15 mouse cellular contexts compared by ENCODE assay signal in genomic region chr1:88838661-88839274, GRCm38 (mm10).
DNase-seq lines count a peak whose midpoint lies in the region; ATAC-seq and TF ChIP-seq lines count a peak whose summit lies in the region.
"Had no signal": no experiment of that assay in that cellular context is flagged by ENCODE, and none has a peak within 500 bp of the region (broad histone marks: within the 10 kb centered on the region; RNA-seq: fewer than 3 reads in every experiment).

No protein-coding gene starts in this region.

- no peak overlapping the region for H3K4me2 ChIP-seq in forebrain, embryonic 13.5 days
- H3K4me2 ChIP-seq in neural tube, embryonic 14.5 days (ENCODE audit: low read depth, low read length): no peak overlapping the region
- H3K4me2 ChIP-seq: limb, embryonic 15.5 days; lung, embryonic 15.5 days had no signal

- WGBS in forebrain, embryonic 13.5 days: 13% methylated on average over 11 of the region's 11 CpGs
- 29% methylated on average over 11 of the region's 11 CpGs for WGBS in midbrain, embryonic 10.5 days
- WGBS in neural tube, embryonic 14.5 days: 16% methylated on average over 11 of the region's 11 CpGs

- intact Hi-C loops in left cerebral cortex, postnatal 4 days (cut with DNase I): no loop called here
- intact Hi-C loops in left cerebral cortex, adult 2 months (cut with DNase I): no loop called here
- intact Hi-C loops in gastrocnemius, postnatal 14 days (cut with DNase I; ENCODE audit: low total_unique reads): no loop called here

- no peak overlapping the region for H3K27ac ChIP-seq in left cerebral cortex, adult 2 months
- H3K27ac ChIP-seq in forebrain, embryonic 13.5 days: peak overlapping the region; percentile 76
- peak overlapping the region; percentile 90 for H3K27ac ChIP-seq in midbrain, embryonic 10.5 days (replicated peaks)
- no peak overlapping the region for H3K27ac ChIP-seq in neural tube, embryonic 14.5 days (ENCODE audit: low read depth, low read length)
- H3K27ac ChIP-seq: limb, embryonic 15.5 days; lung, embryonic 15.5 days had no signal

- no peak for TF ChIP-seq CTCF in left cerebral cortex, adult 2 months (IDR thresholded peaks at IDR 0.05)

- H3K36me3 ChIP-seq in forebrain, embryonic 13.5 days (ENCODE audit: poor library complexity, severe bottlenecking): no peaks in the 10 kb centered on the region
- H3K36me3 ChIP-seq in midbrain, embryonic 10.5 days: no peaks in the 10 kb centered on the region
- no peaks in the 10 kb centered on the region for H3K36me3 ChIP-seq in neural tube, embryonic 14.5 days (ENCODE audit: control insufficient read depth, insufficient read depth, low read length)
- H3K36me3 ChIP-seq: limb, embryonic 15.5 days; lung, embryonic 15.5 days had no signal

- no peaks in the 10 kb centered on the region for H3K27me3 ChIP-seq in forebrain, embryonic 13.5 days
- H3K27me3 ChIP-seq in midbrain, embryonic 10.5 days (ENCODE audit: low read depth, poor library complexity, severe bottlenecking): no peaks in the 10 kb centered on the region
- H3K27me3 ChIP-seq in neural tube, embryonic 14.5 days (ENCODE audit: control insufficient read depth, insufficient read depth, low read length): no peaks in the 10 kb centered on the region
- H3K27me3 ChIP-seq: limb, embryonic 15.5 days; lung, embryonic 15.5 days had no signal

- no peaks in the 10 kb centered on the region for H3K9me3 ChIP-seq in forebrain, embryonic 13.5 days (replicated peaks)
- H3K9me3 ChIP-seq in midbrain, embryonic 10.5 days (replicated peaks): peaks cover 4% of the 10 kb centered on the region
- H3K9me3 ChIP-seq in neural tube, embryonic 14.5 days (ENCODE audit: control insufficient read depth, low read length): no peaks in the 10 kb centered on the region
- H3K9me3 ChIP-seq: limb, embryonic 15.5 days; lung, embryonic 15.5 days had no signal

- H3K9ac ChIP-seq in forebrain, embryonic 13.5 days: no peak overlapping the region
- H3K9ac ChIP-seq in neural tube, embryonic 14.5 days (replicated peaks; ENCODE audit: low read depth, low read length): no peak overlapping the region
- H3K9ac ChIP-seq: limb, embryonic 15.5 days; lung, embryonic 15.5 days had no signal

- DNase-seq in left cerebral cortex, postnatal 4 days: peak; percentile 13
- no peak for DNase-seq in left cerebral cortex, adult 2 months (ENCODE audit: extremely low spot score in 1 of 2, low spot score in 2 of 2)
- peak; percentile 56 for DNase-seq in midbrain, embryonic 10.5 days (ENCODE audit: low spot score)
- DNase-seq in layer of hippocampus, adult 9-10 months (ENCODE audit: low spot score): no peak
- DNase-seq in gastrocnemius, postnatal 14 days: no peak
- DNase-seq: adrenal gland, adult 8-10 months; heart, adult 11 months; heart, postnatal 36 days; kidney, adult 9 months; right cerebral cortex, adult 18-20 months had no signal

- peak; percentile 79; the same call in 1 of the 2 replicates for ATAC-seq in forebrain, embryonic 13.5 days
- peak; percentile 64; the same call in 1 of the 2 replicates for ATAC-seq in neural tube, embryonic 14.5 days (ENCODE audit: low read depth)
- ATAC-seq in megakaryocyte-erythroid progenitor cell, adult 5-6 weeks (replicated peaks; ENCODE audit: low FRiP score, low TSS enrichment, poor library complexity, severe bottlenecking): no peak

- H3K4me1 ChIP-seq in forebrain, embryonic 13.5 days: peaks cover 29% of the 10 kb centered on the region
- peaks cover 33% of the 10 kb centered on the region for H3K4me1 ChIP-seq in midbrain, embryonic 10.5 days
- peaks cover 17% of the 10 kb centered on the region for H3K4me1 ChIP-seq in neural tube, embryonic 14.5 days (ENCODE audit: control insufficient read depth, insufficient read depth, low read length)
- H3K4me1 ChIP-seq: lung, embryonic 15.5 days had no signal

- H3K4me3 ChIP-seq in left cerebral cortex, adult 2 months: no peak overlapping the region
- no peak overlapping the region for H3K4me3 ChIP-seq in forebrain, embryonic 13.5 days
- H3K4me3 ChIP-seq in midbrain, embryonic 10.5 days: no peak overlapping the region
- H3K4me3 ChIP-seq in neural tube, embryonic 14.5 days (ENCODE audit: low read depth, low read length): no peak overlapping the region
- H3K4me3 ChIP-seq: limb, embryonic 15.5 days; lung, embryonic 15.5 days had no signal

Comparison
In these comparisons a context has a peak if more than half of its experiments do, and no peak if none do; other contexts are left out.
1. DNase-seq: peak in left cerebral cortex, postnatal 4 days (single experiment) and midbrain, embryonic 10.5 days (single experiment); none in left cerebral cortex, adult 2 months (0 of 2), layer of hippocampus, adult 9-10 months (single experiment) and gastrocnemius, postnatal 14 days (single experiment).
2. H3K27ac ChIP-seq: peak in forebrain, embryonic 13.5 days (single experiment) and midbrain, embryonic 10.5 days (single experiment); none in left cerebral cortex, adult 2 months (single experiment) and neural tube, embryonic 14.5 days (single experiment).